Mouse (Mus musculus) urinary bladder, postnatal 36 days (tissue): ENCODE results near the gene Ifngr1.

Experiments used
- DNase-seq, 2 experiments: peaks; one replicate each; pipeline ENCODE4 v3.0.0; 2022; ENCODE audit warnings: low spot score in 2 of 2, mixed read lengths in 1 of 2

The Ifngr1 gene

DNA sequence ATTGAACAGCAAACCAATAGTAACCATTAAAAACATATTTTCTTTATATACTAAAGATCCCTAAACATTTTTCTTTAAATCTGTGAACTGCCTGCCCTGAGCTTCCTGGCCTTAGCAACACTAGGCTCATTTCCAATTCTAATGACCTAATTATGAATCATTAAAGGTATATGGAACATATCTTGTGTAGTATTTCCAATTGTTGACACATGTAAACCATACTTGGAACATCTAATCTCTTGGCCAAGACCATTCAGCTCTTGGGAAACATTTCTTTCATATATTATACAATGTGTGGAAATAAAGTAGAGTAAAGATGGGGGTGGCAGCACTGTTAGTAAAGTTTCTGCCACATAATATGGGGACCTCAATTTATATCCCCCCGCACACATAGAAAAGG, 47.9 kb downstream of the Ifngr1 start:
- no peak for DNase-seq

DNA sequence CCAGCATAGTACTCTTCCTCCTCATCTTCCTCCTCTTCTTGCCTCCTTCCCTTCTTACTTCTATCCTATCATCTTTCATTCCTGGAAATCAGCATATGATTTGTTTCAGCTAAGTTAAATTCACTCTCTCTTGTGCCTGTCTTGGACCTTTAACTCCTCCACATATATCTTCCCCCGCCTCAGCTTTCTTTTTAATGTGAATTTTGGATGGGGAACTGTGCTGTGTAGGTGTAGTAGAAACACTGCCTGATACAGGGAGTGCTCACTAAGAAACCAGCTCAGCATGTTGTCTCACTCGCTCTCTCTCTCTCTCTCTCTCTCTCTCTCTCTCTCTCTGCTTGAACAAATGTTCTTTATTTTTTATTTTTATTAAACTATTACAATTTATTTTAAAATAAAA, 53.4 kb downstream of the Ifngr1 start:
- no peak for DNase-seq

DNA sequence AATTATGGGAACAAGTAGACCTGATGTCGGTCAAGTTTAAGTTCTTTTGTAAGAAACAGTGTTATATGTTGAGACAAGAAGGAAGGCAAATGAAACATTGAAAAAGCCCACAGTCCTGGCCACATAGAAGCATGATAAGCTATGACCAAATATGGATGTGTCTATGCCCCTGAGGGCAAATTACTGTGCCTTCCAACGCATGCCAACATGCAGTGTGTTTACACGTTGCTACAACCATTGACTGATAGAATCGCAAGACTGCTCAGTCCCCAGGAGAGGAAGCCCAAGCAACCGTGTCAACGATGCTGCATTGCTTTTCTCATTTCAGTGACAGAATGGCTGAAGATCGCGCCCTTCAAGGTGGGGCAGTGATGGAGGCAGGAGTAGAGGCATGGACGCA, 65.7 kb downstream of the Ifngr1 start:
- no peak for DNase-seq
